Comparison of ENCODE assay signal across 14 mouse cellular contexts in genomic region chr1:143060698-143061576, GRCm38 (mm10).
"Had no signal": no experiment of that assay in that cellular context is flagged by ENCODE, and none has a peak within 500 bp of the region (broad histone marks: within the 10 kb centered on the region; RNA-seq: fewer than 3 reads in every experiment).

No protein-coding gene starts in this region.

- H3K4me3 ChIP-seq: layer of hippocampus, adult 2 months; limb, embryonic 12.5 days; liver, embryonic 13.5 days; lung, embryonic 15.5 days had no signal

- H3K4me1 ChIP-seq: limb, embryonic 12.5 days; liver, embryonic 13.5 days; lung, embryonic 15.5 days had no signal

- ATAC-seq: liver, postnatal 0 days had no signal

- H3K27me3 ChIP-seq: limb, embryonic 12.5 days; liver, embryonic 13.5 days; lung, embryonic 15.5 days had no signal

- H3K36me3 ChIP-seq: limb, embryonic 12.5 days; liver, embryonic 13.5 days; lung, embryonic 15.5 days had no signal

- H3K9ac ChIP-seq: limb, embryonic 12.5 days; liver, embryonic 13.5 days; liver, postnatal 0 days; lung, embryonic 15.5 days had no signal

- DNase-seq: kidney, adult 18-20 months; kidney, postnatal 10 days; kidney, postnatal 4 days; liver; liver, embryonic 13.5 days; liver, postnatal 0 days; lung, postnatal 14 days; right cerebral cortex, adult 18-20 months; right cerebral cortex, postnatal 25 days; thymus, postnatal 36 days had no signal

- H3K9me3 ChIP-seq: limb, embryonic 12.5 days; liver, embryonic 13.5 days; lung, embryonic 15.5 days had no signal

- H3K4me2 ChIP-seq: limb, embryonic 12.5 days; liver, embryonic 13.5 days; lung, embryonic 15.5 days had no signal

- H3K27ac ChIP-seq: layer of hippocampus, adult 2 months; limb, embryonic 12.5 days; liver, embryonic 13.5 days; lung, embryonic 15.5 days; macrophage had no signal
